23 mouse cellular contexts compared by ENCODE assay signal in genomic region chr14:54496706-54497105, GRCm38 (mm10). TPM values are rescaled to one million over a fixed set of nuclear protein-coding genes. Genes with fewer than 3 reads are reported as not detected.
A peak's percentile ranks its signal among the peaks of the same experiment; 100 is the strongest.
DNase-seq lines count a peak whose midpoint lies in the region; ATAC-seq and TF ChIP-seq lines count a peak whose summit lies in the region.
"Had no signal": no experiment of that assay in that cellular context is flagged by ENCODE, and none has a peak within 500 bp of the region (broad histone marks: within the 10 kb centered on the region; RNA-seq: fewer than 3 reads in every experiment).

No protein-coding gene starts in this region.

- no peak overlapping the region for H3K9ac ChIP-seq in kidney, embryonic 14.5 days (ENCODE audit: low read depth, low read length)
- no peak overlapping the region for H3K9ac ChIP-seq in kidney, embryonic 16.5 days (replicated peaks; ENCODE audit: low read length)
- H3K9ac ChIP-seq: forebrain, embryonic 13.5 days; hindbrain, embryonic 13.5 days had no signal

- H3K4me3 ChIP-seq in kidney, embryonic 14.5 days (ENCODE audit: low read length), result no peak overlapping the region
- H3K4me3 ChIP-seq in kidney, embryonic 16.5 days (ENCODE audit: low read length), result no peak overlapping the region
- no peak overlapping the region for H3K4me3 ChIP-seq in cerebellum, adult 2 months (replicated peaks; ENCODE audit: insufficient read depth, low read depth, low read length)
- H3K4me3 ChIP-seq: forebrain, embryonic 10.5 days; forebrain, embryonic 13.5 days; hindbrain, embryonic 10.5 days; hindbrain, embryonic 13.5 days had no signal

- H3K9me3 ChIP-seq in kidney, embryonic 14.5 days (ENCODE audit: control insufficient read depth, low read length), result 0 out of 2 replicates have a peak, but pooled peaks cover 5% of the 10 kb centered on the region
- peaks cover 4% of the 10 kb centered on the region for H3K9me3 ChIP-seq in kidney, embryonic 16.5 days (ENCODE audit: low read length)
- H3K9me3 ChIP-seq: forebrain, embryonic 13.5 days had no signal

- no peaks in the 10 kb centered on the region for H3K27me3 ChIP-seq in kidney, embryonic 14.5 days (ENCODE audit: control insufficient read depth, insufficient read depth, low read length)
- no peaks in the 10 kb centered on the region for H3K27me3 ChIP-seq in kidney, embryonic 16.5 days (ENCODE audit: insufficient read depth, low read length)
- H3K27me3 ChIP-seq in cerebellum, adult 2 months (ENCODE audit: control insufficient read depth, insufficient read depth, low read length), result no peaks in the 10 kb centered on the region
- H3K27me3 ChIP-seq: forebrain, embryonic 13.5 days; hindbrain, embryonic 13.5 days had no signal

- ATAC-seq in kidney, embryonic 14.5 days (ENCODE audit: low FRiP score, low TSS enrichment), result no peak
- ATAC-seq in kidney, embryonic 16.5 days (ENCODE audit: low FRiP score, low TSS enrichment), result no peak
- ATAC-seq: activated CD4-positive, CD25-positive, alpha-beta regulatory T cell, adult 4 months; CD4-positive, CD25-positive, alpha-beta regulatory T cell, adult 4 months; forebrain, embryonic 13.5 days; forebrain, embryonic 16.5 days; hindbrain, embryonic 16.5 days had no signal

- 88% methylated on average over 14 of the region's 14 CpGs for WGBS in kidney, embryonic 14.5 days
- WGBS in kidney, embryonic 16.5 days, result 85% methylated on average over 14 of the region's 14 CpGs
- 67% methylated on average over 14 of the region's 14 CpGs for WGBS in cerebellum, adult 2 months

- H3K36me3 ChIP-seq in kidney, embryonic 14.5 days (ENCODE audit: control insufficient read depth, insufficient read depth, low read length), result no peaks in the 10 kb centered on the region
- no peaks in the 10 kb centered on the region for H3K36me3 ChIP-seq in kidney, embryonic 16.5 days (ENCODE audit: insufficient read depth, low read length)
- H3K36me3 ChIP-seq: forebrain, embryonic 10.5 days; hindbrain, embryonic 10.5 days; hindbrain, embryonic 13.5 days had no signal

- no peak overlapping the region for H3K27ac ChIP-seq in kidney, embryonic 14.5 days (ENCODE audit: low read depth, low read length)
- H3K27ac ChIP-seq in kidney, embryonic 16.5 days (ENCODE audit: low read length), result no peak overlapping the region
- no peak overlapping the region for H3K27ac ChIP-seq in cerebellum, adult 2 months (ENCODE audit: insufficient read depth, low read length)
- H3K27ac ChIP-seq: forebrain, embryonic 10.5 days; forebrain, embryonic 13.5 days; hindbrain, embryonic 10.5 days; hindbrain, embryonic 13.5 days had no signal

- H3K4me1 ChIP-seq in kidney, embryonic 14.5 days (ENCODE audit: control insufficient read depth, insufficient read depth, low read length), result no peaks in the 10 kb centered on the region
- H3K4me1 ChIP-seq in kidney, embryonic 16.5 days (ENCODE audit: insufficient read depth, low read length), result no peaks in the 10 kb centered on the region
- H3K4me1 ChIP-seq in cerebellum, adult 2 months (ENCODE audit: control insufficient read depth, insufficient read depth, low read length), result no peaks in the 10 kb centered on the region
- H3K4me1 ChIP-seq: forebrain, embryonic 13.5 days; hindbrain, embryonic 10.5 days; hindbrain, embryonic 13.5 days had no signal

- no peak for TF ChIP-seq POLR2A in cerebellum, adult 2 months (IDR thresholded peaks at IDR 0.05; ENCODE audit: borderline replicate concordance, insufficient read depth, low read length)

- no peak for TF ChIP-seq CTCF in cerebellum, adult 2 months (IDR thresholded peaks at IDR 0.05; ENCODE audit: borderline replicate concordance, insufficient read depth, low read depth, low read length)

- peak; percentile 27 for DNase-seq in kidney, adult 18-20 months
- peak; percentile 72 for DNase-seq in kidney, adult 9 months
- peak; percentile 60 to 76 for DNase-seq in kidney, postnatal 36 days
- DNase-seq in cerebellum, adult 2 months, result no peak
- DNase-seq: adrenal gland, adult 8-10 months; adrenal gland, postnatal 25 days; cerebellum, adult 11-12 months; cerebellum, adult 9-10 months; cerebellum, postnatal 14 days; gastrocnemius, postnatal 10 days; gastrocnemius, postnatal 36 days; heart, postnatal 36 days had no signal

- no peak overlapping the region for H3K4me2 ChIP-seq in kidney, embryonic 14.5 days (replicated peaks; ENCODE audit: low read depth, low read length)
- no peak overlapping the region for H3K4me2 ChIP-seq in kidney, embryonic 16.5 days (replicated peaks; ENCODE audit: low read depth, low read length)
- H3K4me2 ChIP-seq: forebrain, embryonic 13.5 days; heart, embryonic 11.5 days; hindbrain, embryonic 13.5 days had no signal

RNA-seq across cellular contexts. Expression of gene Prmt5, which starts 20.6 kb away (rescaled TPM):
- 87.5 and 108 TPM in 2 replicates for polyA plus RNA-seq in kidney, embryonic 14.5 days (2014; fragmentation: Nextera tagmentation; extraction: Ambion mirVana)
- 102 and 108 TPM in 2 replicates for polyA plus RNA-seq in kidney, embryonic 16.5 days (2015; fragmentation: Nextera tagmentation; extraction: Ambion mirVana)
- 60.3 and 64.3 TPM in 2 replicates for polyA plus RNA-seq in cerebellum, adult 2 months (2012; rRNA removed)

RNA-seq across cellular contexts. Expression of gene Rem2, which starts 20.8 kb away (rescaled TPM):
- polyA plus RNA-seq in kidney, embryonic 14.5 days (2014; fragmentation: Nextera tagmentation; extraction: Ambion mirVana), result 6.1 and 6.9 TPM in 2 replicates
- polyA plus RNA-seq in kidney, embryonic 16.5 days (2015; fragmentation: Nextera tagmentation; extraction: Ambion mirVana), result 6.7 and 7.4 TPM in 2 replicates
- 13.0 and 14.4 TPM in 2 replicates for polyA plus RNA-seq in cerebellum, adult 2 months (2012; rRNA removed)

RNA-seq across cellular contexts. Expression of gene Lrp10, which starts 32.8 kb away (rescaled TPM):
- 32.0 and 47.0 TPM in 2 replicates for polyA plus RNA-seq in kidney, embryonic 14.5 days (2014; fragmentation: Nextera tagmentation; extraction: Ambion mirVana)
- 58.8 and 65.1 TPM in 2 replicates for polyA plus RNA-seq in kidney, embryonic 16.5 days (2015; fragmentation: Nextera tagmentation; extraction: Ambion mirVana)
- polyA plus RNA-seq in cerebellum, adult 2 months (2012; rRNA removed), result 48.1 and 48.6 TPM in 2 replicates

RNA-seq across cellular contexts. Expression of gene Haus4, which starts 57.7 kb away (rescaled TPM):
- 56.3 and 60.9 TPM in 2 replicates for polyA plus RNA-seq in kidney, embryonic 14.5 days (2014; fragmentation: Nextera tagmentation; extraction: Ambion mirVana)
- 57.3 and 62.4 TPM in 2 replicates for polyA plus RNA-seq in kidney, embryonic 16.5 days (2015; fragmentation: Nextera tagmentation; extraction: Ambion mirVana)
- 9.5 and 9.9 TPM in 2 replicates for polyA plus RNA-seq in cerebellum, adult 2 months (2012; rRNA removed)

Comparison
In these comparisons a context has a peak if more than half of its experiments do, and no peak if none do; other contexts are left out.
1. DNase-seq: peak in kidney, adult 18-20 months (single experiment), kidney, adult 9 months (single experiment) and kidney, postnatal 36 days (2 of 2); none in cerebellum, adult 2 months (0 of 2).